Mouse (Mus musculus): ENCODE measurements around the gene S1pr4. TPM values are rescaled to one million over a fixed set of nuclear protein-coding genes. Genes with fewer than 3 reads are reported as not detected.
A peak's percentile ranks its signal among the peaks of the same experiment; 100 is the strongest.

Gene S1pr4
- total and polyA plus RNA-seq, 2 experiments from 2014 or later: 0.39 TPM; not detected in 1

GRCm38 (mm10) chr10:81472403-81473002, 27.4 kb downstream of the S1pr4 start:
- H3K9ac ChIP-seq: peak overlapping the region; percentile 69
- ATAC-seq (peak; percentile 75), DNase-seq (peak; percentile 40)
- H3K9me3 ChIP-seq (ENCODE audit: low read length): no peaks in the 10 kb centered on the region
- peak overlapping the region; percentile 84 for H3K4me2 ChIP-seq (ENCODE audit: low read depth)
- 5% methylated on average over 15 of the region's 18 CpGs for WGBS
- H3K4me1 ChIP-seq (ENCODE audit: insufficient read depth): peaks cover 12% of the 10 kb centered on the region
- no peaks in the 10 kb centered on the region for H3K27me3 ChIP-seq (ENCODE audit: insufficient read depth, low read length)
- H3K4me3 ChIP-seq (ENCODE audit: low read depth, low read length): peak overlapping the region; percentile 48
- no peak for TF ChIP-seq CTCF (IDR thresholded peaks at IDR 0.05; ENCODE audit: low read depth)
- H3K36me3 ChIP-seq (ENCODE audit: insufficient read depth): peaks cover 13% of the 10 kb centered on the region
- peak overlapping the region; percentile 93 for H3K27ac ChIP-seq (ENCODE audit: low read depth, low read length)

GRCm38 (mm10) chr10:81470454-81470853, 29.5 kb downstream of the S1pr4 start:
- Histone ChIP-seq H3K9me3 (ENCODE audit: low read length) (no peaks in the 10 kb centered on the region), H3K27me3 (ENCODE audit: insufficient read depth, low read length) (no peaks in the 10 kb centered on the region), H3K4me2 (ENCODE audit: low read depth) (no peak overlapping the region), H3K27ac (ENCODE audit: low read depth, low read length) (no peak overlapping the region; the same call in 1 of the 2 replicates), H3K9ac (no peak overlapping the region), H3K4me3 (ENCODE audit: low read depth, low read length) (no peak overlapping the region), H3K36me3 (ENCODE audit: insufficient read depth) (peaks cover 33% of the 10 kb centered on the region), H3K4me1 (ENCODE audit: insufficient read depth) (peaks cover 12% of the 10 kb centered on the region)
- DNase-seq: no peak
- 62% methylated on average over 18 of the region's 18 CpGs for WGBS
- TF ChIP-seq CTCF (IDR thresholded peaks at IDR 0.05; ENCODE audit: low read depth): no peak
- ATAC-seq: no peak

- peaks cover 36% of the 10 kb centered on the region for H3K36me3 ChIP-seq (ENCODE audit: insufficient read depth)
- WGBS: 77% methylated on average over 5 of the region's 5 CpGs
- DNase-seq (no peak), ATAC-seq (no peak)
- no peak overlapping the region for H3K9ac ChIP-seq
- no peak overlapping the region for H3K27ac ChIP-seq (ENCODE audit: low read depth, low read length)
- H3K4me1 ChIP-seq (ENCODE audit: insufficient read depth): peaks cover 12% of the 10 kb centered on the region
- H3K4me3 ChIP-seq (ENCODE audit: low read depth, low read length): no peak overlapping the region
- H3K4me2 ChIP-seq (ENCODE audit: low read depth): no peak overlapping the region
- TF ChIP-seq CTCF (IDR thresholded peaks at IDR 0.05; ENCODE audit: low read depth): no peak
- no peaks in the 10 kb centered on the region for H3K27me3 ChIP-seq (ENCODE audit: insufficient read depth, low read length)
- no peaks in the 10 kb centered on the region for H3K9me3 ChIP-seq (ENCODE audit: low read length)
Measured at GRCm38 (mm10) chr10:81469253-81469652, 30.7 kb downstream of the S1pr4 start.

GRCm38 (mm10) chr10:81467670-81468235, 32.2 kb downstream of the S1pr4 start:
- H3K4me2 ChIP-seq (ENCODE audit: low read depth): no peak overlapping the region
- WGBS: 86% methylated on average over 16 of the region's 16 CpGs
- peaks cover 49% of the 10 kb centered on the region for H3K36me3 ChIP-seq (ENCODE audit: insufficient read depth)
- no peaks in the 10 kb centered on the region for H3K27me3 ChIP-seq (ENCODE audit: insufficient read depth, low read length)
- H3K27ac ChIP-seq (ENCODE audit: low read depth, low read length): no peak overlapping the region
- H3K9ac ChIP-seq: no peak overlapping the region
- H3K4me1 ChIP-seq (ENCODE audit: insufficient read depth): peaks cover 5% of the 10 kb centered on the region; the same call in 1 of the 2 replicates
- no peaks in the 10 kb centered on the region for H3K9me3 ChIP-seq (ENCODE audit: low read length)
- ATAC-seq (no peak), DNase-seq (no peak)
- H3K4me3 ChIP-seq (ENCODE audit: low read depth, low read length): no peak overlapping the region
- no peak for TF ChIP-seq CTCF (IDR thresholded peaks at IDR 0.05; ENCODE audit: low read depth)

GRCm38 (mm10) chr10:81466881-81467280, 33.1 kb downstream of the S1pr4 start:
- no peak overlapping the region for H3K9ac ChIP-seq
- WGBS: 71% methylated on average over 14 of the region's 14 CpGs
- DNase-seq: no peak
- no peak overlapping the region for H3K4me3 ChIP-seq (ENCODE audit: low read depth, low read length)
- TF ChIP-seq CTCF (IDR thresholded peaks at IDR 0.05; ENCODE audit: low read depth): no peak
- peaks cover 53% of the 10 kb centered on the region for H3K36me3 ChIP-seq (ENCODE audit: insufficient read depth)
- H3K4me1 ChIP-seq (ENCODE audit: insufficient read depth): peaks cover 5% of the 10 kb centered on the region; the same call in 1 of the 2 replicates
- H3K4me2 ChIP-seq (ENCODE audit: low read depth): no peak overlapping the region
- no peak for ATAC-seq
- peaks cover 2% of the 10 kb centered on the region; the same call in 1 of the 2 replicates for H3K27me3 ChIP-seq (ENCODE audit: insufficient read depth, low read length)
- H3K9me3 ChIP-seq (ENCODE audit: low read length): no peaks in the 10 kb centered on the region
- H3K27ac ChIP-seq (ENCODE audit: low read depth, low read length): no peak overlapping the region

GRCm38 (mm10) chr10:81466066-81466465, 33.9 kb downstream of the S1pr4 start:
- no peak for TF ChIP-seq CTCF (IDR thresholded peaks at IDR 0.05; ENCODE audit: low read depth)
- H3K9ac ChIP-seq: no peak overlapping the region
- H3K4me1 ChIP-seq (ENCODE audit: insufficient read depth): peaks cover 5% of the 10 kb centered on the region; the same call in 1 of the 2 replicates
- no peak overlapping the region for H3K4me2 ChIP-seq (ENCODE audit: low read depth)
- peaks cover 58% of the 10 kb centered on the region for H3K36me3 ChIP-seq (ENCODE audit: insufficient read depth)
- DNase-seq (no peak), ATAC-seq (no peak)
- H3K27me3 ChIP-seq (ENCODE audit: insufficient read depth, low read length): peaks cover 6% of the 10 kb centered on the region; the same call in 1 of the 2 replicates
- H3K9me3 ChIP-seq (ENCODE audit: low read length): no peaks in the 10 kb centered on the region
- 92% methylated on average over 2 of the region's 2 CpGs for WGBS
- no peak overlapping the region for H3K4me3 ChIP-seq (ENCODE audit: low read depth, low read length)
- H3K27ac ChIP-seq (ENCODE audit: low read depth, low read length): no peak overlapping the region

- no peak overlapping the region for H3K9ac ChIP-seq
- no peaks in the 10 kb centered on the region for H3K4me1 ChIP-seq (ENCODE audit: insufficient read depth)
- no peak overlapping the region for H3K4me2 ChIP-seq (ENCODE audit: low read depth)
- H3K27ac ChIP-seq (ENCODE audit: low read depth, low read length): no peak overlapping the region
- DNase-seq (no peak), ATAC-seq (no peak)
- peaks cover 9% of the 10 kb centered on the region; the same call in 1 of the 2 replicates for H3K27me3 ChIP-seq (ENCODE audit: insufficient read depth, low read length)
- TF ChIP-seq CTCF (IDR thresholded peaks at IDR 0.05; ENCODE audit: low read depth): peak; percentile 10; the same call in 1 of the 2 replicates
- H3K9me3 ChIP-seq (ENCODE audit: low read length): no peaks in the 10 kb centered on the region
- H3K36me3 ChIP-seq (ENCODE audit: insufficient read depth): peaks cover 58% of the 10 kb centered on the region
- WGBS: 6% methylated on average over 5 of the region's 5 CpGs
- no peak overlapping the region for H3K4me3 ChIP-seq (ENCODE audit: low read depth, low read length)
Measured at GRCm38 (mm10) chr10:81465265-81465645, 34.7 kb downstream of the S1pr4 start.

Measured in forebrain, postnatal 0 days (tissue).